Mouse (Mus musculus) hindbrain, embryonic 13.5 days (tissue): ENCODE results near the gene Zfhx3. TPM values are rescaled to one million over a fixed set of nuclear protein-coding genes. Genes with fewer than 3 reads are reported as not detected.
A peak's percentile ranks its signal among the peaks of the same experiment; 100 is the strongest.

Experiments used
- ATAC-seq: fragments of 200-750 bp; cut with Nextera tagmentation; 2 replicates; pipeline ENCODE4 v1.8.0; 2017; ENCODE audit warnings: moderate TSS enrichment; ENCODE audit not compliant: low FRiP score
- H3K27ac ChIP-seq: fragments of 300-500 bp; sonication (generic); 2 replicates; pipeline ENCODE4 v1.5.1; 2015; ENCODE audit warnings: inconsistent platforms, mild to moderate bottlenecking, moderate library complexity
- H3K27me3 ChIP-seq: fragments of 300-500 bp; sonication (generic); 2 replicates; pipeline ENCODE4 v1.6.1; 2015; ENCODE audit warnings: mild to moderate bottlenecking, inconsistent platforms
- H3K36me3 ChIP-seq: fragments of 300-500 bp; sonication (generic); 2 replicates; pipeline ENCODE4 v1.6.1; 2015; ENCODE audit warnings: mild to moderate bottlenecking, inconsistent platforms
- H3K4me1 ChIP-seq: fragments of 300-500 bp; sonication (generic); replicated peaks from 2 replicates; pipeline ENCODE4 v1.6.1; 2015; ENCODE audit warnings: inconsistent platforms
- H3K4me2 ChIP-seq: fragments of 300-500 bp; sonication (generic); 2 replicates; pipeline ENCODE4 v1.6.1; 2015; ENCODE audit warnings: inconsistent platforms, mild to moderate bottlenecking, moderate library complexity
- H3K4me3 ChIP-seq: fragments of 300-500 bp; sonication (generic); 2 replicates; pipeline ENCODE4 v1.5.1; 2015; ENCODE audit warnings: mild to moderate bottlenecking, inconsistent platforms
- H3K9ac ChIP-seq: fragments of 300-500 bp; sonication (generic); 2 replicates; pipeline ENCODE4 v1.6.1; 2015; ENCODE audit warnings: mild to moderate bottlenecking, inconsistent platforms
- H3K9me3 ChIP-seq: fragments of 300-500 bp; sonication (generic); 2 replicates; pipeline ENCODE4 v1.6.1; 2016; ENCODE audit warnings: inconsistent platforms
- WGBS: fragments of 180-500 bp; shearing (Covaris S2); methylation state at CpG from one replicate; pipeline ENCODE4 v1.1.7; 2015; 5-methylcytosine and 5-hydroxymethylcytosine counted together
- polyA plus RNA-seq: library from polyadenylated mRNA; unstranded; fragments of >200 nt; fragmentation: Nextera tagmentation; extraction: Ambion mirVana; gene quantifications from 2 replicates; pipeline ENCODE4 v1.2.1, GENCODE M21; 2015

Gene Zfhx3
- polyA plus RNA-seq, 1 experiment from 2014 or later, result 36.9 TPM

DNA sequence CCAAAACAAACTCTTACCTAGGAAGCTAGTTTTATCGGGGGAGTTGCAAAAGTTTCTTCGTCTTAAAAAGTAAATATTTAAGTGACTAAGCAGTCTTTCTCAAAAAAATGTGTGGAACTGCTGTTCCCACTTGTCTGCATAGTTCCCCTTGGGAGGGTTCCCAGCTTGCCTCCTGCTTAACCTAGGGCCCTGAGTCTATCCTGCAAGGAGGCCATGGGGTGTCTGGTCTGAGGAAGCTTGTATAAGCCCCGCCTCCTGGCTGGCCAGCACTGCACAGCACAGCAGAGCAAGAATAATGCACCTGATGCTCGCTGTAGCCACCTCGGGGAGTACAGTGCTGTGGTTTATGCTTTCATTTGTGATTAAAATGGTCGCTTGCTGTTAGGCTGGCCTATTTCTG is 775.6 kb downstream of the Zfhx3 start:
- H3K27me3 ChIP-seq, result peaks cover 75% of the 10 kb centered on the region
- H3K4me1 ChIP-seq, result peaks cover 90% of the 10 kb centered on the region
- H3K4me2 ChIP-seq, result peak overlapping the region; percentile 93
- H3K4me3 ChIP-seq, result peak overlapping the region; percentile 80
- H3K9ac ChIP-seq, result peak overlapping the region; percentile 60
- no peaks in the 10 kb centered on the region for H3K36me3 ChIP-seq
- WGBS, result 32% methylated on average over 6 of the region's 6 CpGs
- H3K9me3 ChIP-seq, result no peaks in the 10 kb centered on the region
- H3K27ac ChIP-seq, result peak overlapping the region; percentile 8; the same call in 1 of the 2 replicates
- no peak for ATAC-seq

DNA sequence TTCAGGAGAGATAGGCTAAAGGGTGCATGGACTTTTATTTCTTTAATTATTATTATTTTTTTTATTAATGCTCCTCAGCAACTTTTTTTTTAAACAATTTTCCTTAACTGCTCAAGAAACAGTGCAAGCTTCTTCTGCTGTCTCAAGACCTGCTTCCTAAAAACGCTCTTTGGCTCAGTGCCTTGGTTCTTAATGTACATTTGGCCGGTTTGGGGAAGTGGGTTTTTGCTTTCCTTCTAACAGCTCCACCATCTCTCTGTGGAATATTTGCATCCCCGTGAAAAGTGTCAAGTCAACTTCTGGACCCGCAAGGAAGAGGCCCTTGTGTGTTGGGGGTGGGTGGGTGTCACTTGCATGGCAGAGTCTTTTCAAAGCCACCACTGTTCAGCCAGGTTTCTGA is 778.4 kb downstream of the Zfhx3 start:
- Histone ChIP-seq H3K4me1 (peaks cover 93% of the 10 kb centered on the region), H3K4me2 (peak overlapping the region; percentile 11; the same call in 1 of the 2 replicates)

DNA sequence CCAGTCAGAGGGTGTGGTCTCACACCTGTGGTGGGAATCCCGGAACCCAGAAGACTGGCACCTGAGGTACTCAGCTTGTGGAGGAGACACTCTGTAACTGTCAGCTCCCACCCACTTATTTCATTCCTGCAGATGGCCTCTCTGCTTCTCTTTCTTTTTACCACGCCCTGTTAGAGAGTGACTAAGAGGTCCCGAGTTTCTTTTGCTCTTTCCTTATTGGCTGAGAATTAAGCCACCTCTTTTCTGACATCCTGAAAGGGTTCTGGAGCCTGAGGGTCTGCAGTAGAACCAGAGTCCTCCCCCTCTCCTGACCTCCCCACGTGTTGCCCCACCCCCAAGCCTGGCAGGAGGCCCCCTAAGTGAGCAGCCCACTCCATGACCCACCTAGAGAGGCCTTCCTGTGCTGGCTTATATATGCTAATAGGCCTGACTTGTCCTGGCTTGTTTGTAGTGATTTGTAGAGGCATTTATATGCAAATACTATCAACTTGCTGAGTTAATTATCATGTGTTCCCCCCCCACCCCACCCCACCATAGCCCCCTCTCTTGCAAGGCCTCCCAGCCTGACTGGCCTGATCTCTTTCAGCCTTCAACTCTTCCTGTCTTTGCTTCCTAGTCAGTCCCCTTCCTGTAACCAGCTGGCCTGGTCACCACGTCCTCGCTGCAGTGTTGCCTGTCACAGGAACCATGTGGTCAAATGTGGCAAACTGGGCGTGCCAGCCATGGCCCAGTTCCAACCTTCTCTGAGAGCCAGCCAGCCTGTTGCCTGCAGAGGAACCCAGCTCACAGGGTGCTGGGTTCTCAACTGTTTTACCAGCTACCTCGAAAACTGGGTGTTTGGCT is 780.4 kb downstream of the Zfhx3 start:
- WGBS, result 9% methylated on average over 8 of the region's 8 CpGs
- Histone ChIP-seq H3K4me2 (0 out of 2 replicates have a peak overlapping the region, but pooled peaks have one; percentile 9), H3K9me3 (no peaks in the 10 kb centered on the region), H3K27me3 (peaks cover 78% of the 10 kb centered on the region), H3K36me3 (no peaks in the 10 kb centered on the region), H3K4me3 (no peak overlapping the region), H3K9ac (no peak overlapping the region), H3K27ac (peak overlapping the region; percentile 13), H3K4me1 (peaks cover 90% of the 10 kb centered on the region)
- ATAC-seq, result peak; percentile 72

More for the DNA sequence above, 778.4 kb downstream of the Zfhx3 start:
- no peak for ATAC-seq
- no peak overlapping the region for H3K9ac ChIP-seq
- H3K4me3 ChIP-seq, result no peak overlapping the region
- WGBS, result 61% methylated on average over 4 of the region's 4 CpGs
- no peaks in the 10 kb centered on the region for H3K36me3 ChIP-seq
- no peak overlapping the region for H3K27ac ChIP-seq
- H3K9me3 ChIP-seq, result no peaks in the 10 kb centered on the region
- peaks cover 84% of the 10 kb centered on the region for H3K27me3 ChIP-seq

DNA sequence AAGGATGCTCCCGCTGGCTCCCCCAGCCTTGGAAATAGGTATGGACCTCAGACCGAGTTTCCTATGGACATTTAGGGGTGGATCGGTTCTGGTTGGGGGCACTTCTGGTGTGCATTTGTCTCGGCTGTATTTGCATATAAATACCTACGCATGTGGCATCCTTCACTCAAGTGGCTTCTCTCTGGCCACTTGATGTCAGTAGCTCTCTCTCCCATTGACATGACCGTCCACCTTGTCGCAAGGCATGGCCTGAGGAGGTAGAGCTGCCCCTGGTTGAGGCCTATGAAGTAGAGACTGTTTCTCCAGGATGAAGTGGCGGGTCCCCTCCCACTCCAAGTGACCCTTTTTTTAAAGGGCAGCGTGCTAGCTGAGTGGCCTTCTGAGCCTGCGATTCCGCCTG is 781.2 kb downstream of the Zfhx3 start:
- no peak overlapping the region for H3K27ac ChIP-seq
- no peak overlapping the region for H3K4me2 ChIP-seq
- no peaks in the 10 kb centered on the region for H3K36me3 ChIP-seq
- peaks cover 90% of the 10 kb centered on the region for H3K4me1 ChIP-seq
- H3K4me3 ChIP-seq, result no peak overlapping the region
- no peaks in the 10 kb centered on the region for H3K9me3 ChIP-seq
- ATAC-seq, result no peak
- 23% methylated on average over 11 of the region's 11 CpGs for WGBS
- peaks cover 77% of the 10 kb centered on the region for H3K27me3 ChIP-seq
- H3K9ac ChIP-seq, result no peak overlapping the region; the same call in 1 of the 2 replicates

DNA sequence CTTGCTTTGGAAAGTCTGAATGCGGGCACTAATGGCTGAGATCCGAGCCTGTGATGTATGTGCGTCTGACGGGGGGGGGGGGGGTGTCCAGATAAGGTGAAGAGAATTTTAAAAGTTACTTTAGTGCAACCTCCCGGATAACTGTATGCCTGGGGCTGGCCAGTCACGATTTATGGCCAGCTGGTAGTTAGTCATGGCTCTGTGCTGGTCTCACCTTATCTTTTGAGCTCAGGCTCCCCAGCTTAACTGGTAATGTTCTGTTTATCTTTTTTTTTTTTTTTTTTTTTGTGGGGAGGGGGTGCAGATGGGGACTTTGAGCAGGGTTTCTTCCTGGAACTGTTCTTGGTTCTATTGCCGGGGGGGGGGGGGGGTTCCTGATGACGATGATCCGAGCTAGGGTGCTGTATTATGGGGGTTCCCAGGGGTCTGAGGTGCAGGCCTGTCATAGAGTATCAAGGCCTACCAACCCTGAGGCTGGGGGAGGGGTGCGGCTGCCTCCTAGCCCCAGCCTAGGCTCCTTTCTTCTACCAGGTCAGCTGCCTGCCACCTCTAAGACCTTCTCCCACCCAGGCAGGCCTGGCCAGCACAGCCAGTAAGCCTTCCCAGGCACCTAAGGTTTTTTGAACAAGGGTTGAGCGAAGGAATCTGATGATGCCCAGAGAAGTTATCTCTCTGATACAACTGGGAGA is 782.5 kb downstream of the Zfhx3 start:
- H3K4me2 ChIP-seq, result no peak overlapping the region
- 29% methylated on average over 11 of the region's 11 CpGs for WGBS
- H3K4me3 ChIP-seq, result no peak overlapping the region
- peaks cover 75% of the 10 kb centered on the region for H3K27me3 ChIP-seq
- peaks cover 91% of the 10 kb centered on the region for H3K4me1 ChIP-seq
- no peaks in the 10 kb centered on the region for H3K36me3 ChIP-seq
- H3K27ac ChIP-seq, result no peak overlapping the region
- no peaks in the 10 kb centered on the region for H3K9me3 ChIP-seq
- no peak overlapping the region for H3K9ac ChIP-seq
- no peak for ATAC-seq

DNA sequence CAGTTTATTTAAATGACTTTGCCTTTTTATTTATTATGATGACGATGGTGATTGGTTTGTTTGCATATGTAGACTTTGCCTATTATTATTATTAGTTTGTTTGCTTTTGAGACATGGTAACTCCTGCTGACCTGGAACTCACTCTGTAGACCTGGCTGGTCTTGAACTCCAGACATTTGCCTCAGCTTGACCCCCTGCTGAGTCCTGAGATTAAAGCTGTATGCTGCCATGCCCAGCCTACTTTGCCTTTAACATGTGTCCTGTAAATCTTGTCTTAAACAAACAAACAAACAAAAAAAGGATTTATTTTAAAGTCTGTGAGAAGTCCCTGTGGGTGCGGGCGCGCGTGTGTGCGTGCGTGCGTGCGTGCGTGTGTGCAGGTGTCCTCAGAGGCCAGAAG is 783.2 kb downstream of the Zfhx3 start:
- Histone ChIP-seq H3K4me1 (peaks cover 92% of the 10 kb centered on the region), H3K4me3 (no peak overlapping the region), H3K4me2 (no peak overlapping the region), H3K27ac (no peak overlapping the region), H3K9ac (no peak overlapping the region), H3K27me3 (peaks cover 73% of the 10 kb centered on the region), H3K9me3 (no peaks in the 10 kb centered on the region), H3K36me3 (no peaks in the 10 kb centered on the region)
- ATAC-seq, result no peak
- WGBS, result 48% methylated on average over 10 of the region's 10 CpGs

DNA sequence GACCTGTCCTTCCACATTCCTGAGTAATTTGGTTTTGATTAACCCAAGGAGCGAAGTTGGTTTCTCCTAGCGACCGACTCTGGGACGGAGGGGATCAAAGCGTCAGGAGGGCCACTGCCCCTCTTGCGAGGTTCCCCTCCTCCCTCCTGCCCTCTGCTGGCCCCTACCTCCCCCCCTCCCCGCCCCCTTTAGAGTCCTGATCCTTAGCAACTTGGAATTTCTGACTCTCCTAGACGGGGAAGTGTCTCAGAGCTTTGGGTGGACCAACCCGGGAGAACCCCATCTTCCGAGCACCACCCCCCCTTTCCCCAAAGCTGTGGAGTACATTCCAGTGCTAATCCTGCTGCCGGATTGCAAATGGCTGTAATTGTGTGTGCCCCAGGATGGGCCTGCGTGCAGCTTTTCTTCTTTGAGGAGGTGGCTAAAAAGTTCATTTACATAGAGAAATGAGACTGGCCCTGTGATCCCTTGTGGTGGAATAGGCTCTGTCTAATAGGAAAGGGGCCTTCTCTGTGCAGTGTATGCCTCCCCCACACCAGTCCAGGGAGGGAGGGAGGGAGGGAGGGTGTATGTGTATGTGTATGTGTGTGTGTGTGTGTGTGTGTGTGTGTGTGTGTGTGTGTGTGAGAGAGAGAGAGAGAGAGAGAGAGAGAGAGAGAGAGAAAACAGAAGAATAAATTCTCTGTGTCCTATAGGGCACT is 784.2 kb downstream of the Zfhx3 start:
- Histone ChIP-seq H3K9ac (no peak overlapping the region), H3K4me3 (no peak overlapping the region), H3K4me2 (0 out of 2 replicates have a peak overlapping the region, but pooled peaks have one; percentile 25), H3K36me3 (no peaks in the 10 kb centered on the region), H3K4me1 (peaks cover 94% of the 10 kb centered on the region), H3K9me3 (no peaks in the 10 kb centered on the region), H3K27ac (no peak overlapping the region), H3K27me3 (peaks cover 68% of the 10 kb centered on the region)
- WGBS, result 4% methylated on average over 12 of the region's 12 CpGs
- ATAC-seq, result no peak

DNA sequence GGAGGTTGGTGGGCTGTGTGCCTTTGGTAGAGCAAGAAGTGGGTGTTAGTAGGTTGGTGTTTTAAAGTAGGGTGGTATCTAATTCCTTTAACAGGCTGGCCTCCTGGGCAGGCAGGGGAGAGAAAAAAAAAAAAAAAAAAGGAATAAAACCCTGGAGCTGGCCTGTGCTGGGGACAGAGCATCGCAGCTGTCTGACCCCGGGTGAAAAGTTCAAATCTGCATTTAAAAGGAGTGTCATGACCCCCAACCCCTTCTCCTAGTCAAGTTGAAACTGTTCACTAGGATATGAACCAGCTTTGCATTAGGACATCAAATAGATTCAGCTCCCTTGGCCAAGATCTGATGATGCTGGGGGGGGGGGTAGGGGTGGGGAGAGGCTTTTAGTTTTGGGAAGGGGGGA is 786.7 kb downstream of the Zfhx3 start:
- Histone ChIP-seq H3K4me1 (peaks cover 94% of the 10 kb centered on the region), H3K9me3 (no peaks in the 10 kb centered on the region), H3K4me2 (no peak overlapping the region), H3K4me3 (no peak overlapping the region), H3K36me3 (no peaks in the 10 kb centered on the region), H3K9ac (no peak overlapping the region), H3K27ac (no peak overlapping the region; the same call in 1 of the 2 replicates), H3K27me3 (peaks cover 48% of the 10 kb centered on the region)
- ATAC-seq, result no peak
- 4% methylated on average over 2 of the region's 2 CpGs for WGBS

DNA sequence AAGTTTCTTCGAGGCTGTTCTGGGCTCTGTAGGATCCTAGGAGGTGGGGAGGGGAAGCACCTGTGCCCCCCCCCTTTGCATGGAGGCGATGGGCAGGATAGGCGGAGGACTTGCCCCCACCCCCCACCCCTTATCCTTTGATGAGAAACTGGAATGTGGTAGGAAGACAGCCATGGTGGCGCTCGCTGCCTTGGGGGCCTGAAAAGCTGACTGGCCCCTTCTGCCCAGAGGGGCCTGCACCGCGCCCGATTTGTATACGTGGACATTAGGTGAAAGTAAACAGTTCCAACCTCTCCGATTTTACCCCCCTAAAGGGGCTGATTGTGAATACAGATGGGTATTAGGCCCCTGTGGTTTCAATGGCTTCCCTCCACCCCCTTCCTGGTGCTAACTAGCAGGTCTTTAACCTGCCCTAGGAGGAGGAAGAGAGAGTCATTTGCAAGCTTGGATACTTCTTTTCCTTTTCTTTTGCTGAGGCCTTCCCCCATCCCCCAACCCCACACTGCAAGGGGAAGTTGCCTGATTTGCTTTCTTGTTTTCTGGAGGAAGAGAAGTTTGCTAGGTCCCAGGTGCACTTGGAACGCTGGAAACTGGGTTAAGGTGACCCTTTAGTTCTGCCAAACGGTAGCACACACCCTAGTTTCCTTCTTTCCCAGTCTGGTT is 787.4 kb downstream of the Zfhx3 start:
- Histone ChIP-seq H3K4me2 (no peak overlapping the region), H3K4me3 (no peak overlapping the region), H3K27me3 (peaks cover 46% of the 10 kb centered on the region), H3K36me3 (no peaks in the 10 kb centered on the region), H3K4me1 (peaks cover 94% of the 10 kb centered on the region), H3K27ac (no peak overlapping the region), H3K9me3 (no peaks in the 10 kb centered on the region), H3K9ac (no peak overlapping the region)
- ATAC-seq, result no peak
- 14% methylated on average over 12 of the region's 12 CpGs for WGBS

DNA sequence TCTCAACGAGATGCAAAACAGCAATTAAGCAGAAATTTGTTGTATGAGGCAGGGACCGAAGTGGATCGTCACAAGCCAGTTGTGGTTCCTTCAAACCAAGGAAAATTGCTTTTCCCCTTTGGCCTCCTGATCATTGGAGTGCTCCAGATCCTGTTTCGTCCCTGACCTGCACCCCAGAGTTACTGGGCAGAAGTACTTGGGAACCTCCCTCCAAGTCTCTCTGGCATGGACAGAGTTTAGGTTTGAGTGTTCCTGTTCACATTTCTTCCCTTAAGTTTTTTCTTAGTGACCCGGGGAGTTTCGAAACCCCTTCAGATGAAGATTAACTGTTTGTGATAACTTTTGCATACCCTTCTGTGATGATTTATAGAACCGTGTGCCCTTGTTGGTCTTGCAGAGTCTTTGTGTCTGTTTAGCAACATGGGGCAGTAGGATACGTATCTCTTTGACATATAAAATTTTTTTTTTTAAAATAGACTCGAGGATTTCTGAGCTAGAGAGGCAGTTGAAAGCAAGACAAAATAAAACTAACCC is 788.5 kb downstream of the Zfhx3 start:
- no peak for ATAC-seq
- peaks cover 37% of the 10 kb centered on the region for H3K27me3 ChIP-seq
- H3K4me1 ChIP-seq, result peaks cover 93% of the 10 kb centered on the region
- WGBS, result 49% methylated on average over 9 of the region's 9 CpGs
- no peak overlapping the region for H3K27ac ChIP-seq
- H3K4me2 ChIP-seq, result no peak overlapping the region
- no peak overlapping the region for H3K9ac ChIP-seq
- H3K36me3 ChIP-seq, result no peaks in the 10 kb centered on the region
- no peaks in the 10 kb centered on the region for H3K9me3 ChIP-seq
- no peak overlapping the region for H3K4me3 ChIP-seq

DNA sequence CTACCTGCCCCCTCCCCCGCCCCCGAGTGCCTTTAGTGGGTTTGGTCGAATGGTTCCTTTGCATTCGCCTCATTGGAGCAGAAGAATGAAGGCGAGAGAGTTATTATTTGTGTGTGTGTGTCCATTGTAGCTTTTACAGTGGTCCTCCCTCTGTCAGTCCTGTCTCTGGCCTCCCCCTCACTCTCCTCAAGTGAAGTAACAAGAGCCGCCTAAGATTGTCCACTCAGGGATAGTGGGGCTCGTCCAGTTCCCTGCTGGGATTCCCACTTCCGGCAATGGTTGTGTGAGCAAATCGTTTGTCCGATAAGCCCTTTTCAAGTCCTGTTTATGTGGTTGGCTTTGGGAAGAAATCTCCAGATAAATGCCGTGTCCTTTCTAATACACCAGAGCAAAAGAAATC is 790.1 kb downstream of the Zfhx3 start:
- H3K27me3 ChIP-seq, result peaks cover 29% of the 10 kb centered on the region
- no peak overlapping the region for H3K9ac ChIP-seq
- H3K4me2 ChIP-seq, result 0 out of 2 replicates have a peak overlapping the region, but pooled peaks have one; percentile 2
- no peak overlapping the region for H3K4me3 ChIP-seq
- 12% methylated on average over 11 of the region's 11 CpGs for WGBS
- no peak for ATAC-seq
- no peaks in the 10 kb centered on the region for H3K9me3 ChIP-seq
- H3K27ac ChIP-seq, result no peak overlapping the region
- H3K4me1 ChIP-seq, result peaks cover 95% of the 10 kb centered on the region
- no peaks in the 10 kb centered on the region for H3K36me3 ChIP-seq
